Mouse (Mus musculus) kidney, embryonic 14.5 days (tissue): ENCODE measurements around the gene Rbm4b. TPM values are rescaled to one million over a fixed set of nuclear protein-coding genes. Genes with fewer than 3 reads are reported as not detected.
A peak's percentile ranks its signal among the peaks of the same experiment; 100 is the strongest.
"Not testable (repeated sequence)": the region's sequence is repeated elsewhere in the genome, so short reads cannot be mapped to it uniquely, and the experiment has no call there.

ENCODE experiments used
- ATAC-seq: fragments of 200-750 bp; cut with Nextera tagmentation; 2 replicates; pipeline ENCODE4 v1.8.0; 2017; ENCODE audit warnings: moderate number of reproducible peaks, mild to moderate bottlenecking, moderate TSS enrichment, moderate library complexity; ENCODE audit not compliant: low FRiP score, low TSS enrichment
- H3K27ac ChIP-seq: fragments of 300-500 bp; sonication (generic); 2 replicates; pipeline ENCODE4 v1.5.1; 2014; ENCODE audit warnings: low read depth, mild to moderate bottlenecking, low read length, moderate library complexity, mixed read lengths
- H3K27me3 ChIP-seq: fragments of 300-500 bp; sonication (generic); 2 replicates; pipeline ENCODE4 v1.6.1; 2014; ENCODE audit warnings: mild to moderate bottlenecking, low read length; ENCODE audit not compliant: control insufficient read depth, insufficient read depth
- H3K36me3 ChIP-seq: fragments of 300-500 bp; sonication (generic); 2 replicates; pipeline ENCODE4 v1.6.1; 2014; ENCODE audit warnings: low read length, mixed read lengths; ENCODE audit not compliant: control insufficient read depth, insufficient read depth
- H3K4me1 ChIP-seq: fragments of 300-500 bp; sonication (generic); 2 replicates; pipeline ENCODE4 v1.6.1; 2014; ENCODE audit warnings: low read length, mixed read lengths; ENCODE audit not compliant: control insufficient read depth, insufficient read depth
- H3K4me2 ChIP-seq: fragments of 300-500 bp; sonication (generic); replicated peaks from 2 replicates; pipeline ENCODE4 v1.6.1; 2014; ENCODE audit warnings: low read depth, mild to moderate bottlenecking, low read length
- H3K4me3 ChIP-seq: fragments of 300-500 bp; sonication (generic); 2 replicates; pipeline ENCODE4 v1.5.1; 2014; ENCODE audit warnings: mild to moderate bottlenecking, low read length
- H3K9ac ChIP-seq: fragments of 300-500 bp; sonication (generic); 2 replicates; pipeline ENCODE4 v1.6.1; 2014; ENCODE audit warnings: low read depth, mild to moderate bottlenecking, low read length, moderate library complexity
- H3K9me3 ChIP-seq: fragments of 300-500 bp; sonication (generic); 2 replicates; pipeline ENCODE4 v1.6.1; 2016; ENCODE audit warnings: low read length; ENCODE audit not compliant: control insufficient read depth
- WGBS: fragments of 180-500 bp; shearing (Covaris S2); extraction: QIAGEN DNeasy Blood & Tissue Kit; methylation state at CpG from one replicate; pipeline ENCODE4 v1.1.7; 2014; 5-methylcytosine and 5-hydroxymethylcytosine counted together
- polyA plus RNA-seq: library from polyadenylated mRNA; unstranded; fragments of >200 nt; fragmentation: Nextera tagmentation; extraction: Ambion mirVana; gene quantifications from 2 replicates; pipeline ENCODE4 v1.2.1, GENCODE M21; 2014

Rbm4b gene
- polyA plus RNA-seq, 1 experiment from 2014 or later = 79.8 TPM

- H3K4me2 ChIP-seq = no peak overlapping the region
- ATAC-seq = no peak
- H3K27ac ChIP-seq = no peak overlapping the region
- H3K4me1 ChIP-seq = 0 out of 2 replicates have a peak, but pooled peaks cover 3% of the 10 kb centered on the region
- H3K27me3 ChIP-seq = no peaks in the 10 kb centered on the region
- H3K9ac ChIP-seq = no peak overlapping the region
- 0 out of 2 replicates have a peak, but pooled peaks cover 3% of the 10 kb centered on the region for H3K36me3 ChIP-seq
- H3K4me3 ChIP-seq = no peak overlapping the region
- H3K9me3 ChIP-seq = no peaks in the 10 kb centered on the region
- WGBS = 80% methylated on average over 10 of the region's 10 CpGs
Observed at GRCm38 (mm10) chr19:4748493-4748892, 7.8 kb upstream of the Rbm4b start.

- H3K36me3 ChIP-seq = no peaks in the 10 kb centered on the region
Observed at GRCm38 (mm10) chr19:4749975-4750374, 6.3 kb upstream of the Rbm4b start.

GRCm38 (mm10) chr19:4755565-4756192 lies 618 bp upstream of the Rbm4b start:
- Histone ChIP-seq H3K36me3 (peaks cover 18% of the 10 kb centered on the region; the same call in 1 of the 2 replicates), H3K9me3 (no peaks in the 10 kb centered on the region), H3K4me2 (peak overlapping the region; percentile 60), H3K4me1 (peaks cover 16% of the 10 kb centered on the region), H3K9ac (peak overlapping the region; percentile 79), H3K27me3 (no peaks in the 10 kb centered on the region), H3K4me3 (peak overlapping the region; percentile 74), H3K27ac (peak overlapping the region; percentile 88)
- peak; percentile 46 for ATAC-seq
- 0% methylated on average over 10 of the region's 10 CpGs for WGBS

More at GRCm38 (mm10) chr19:4749975-4750374, 6.3 kb upstream of the Rbm4b start:
- Histone ChIP-seq H3K27ac (no peak overlapping the region), H3K9me3 (no peaks in the 10 kb centered on the region), H3K9ac (no peak overlapping the region), H3K4me2 (no peak overlapping the region), H3K4me1 (no peaks in the 10 kb centered on the region), H3K4me3 (no peak overlapping the region), H3K27me3 (no peaks in the 10 kb centered on the region)
- no peak for ATAC-seq
- 88% methylated on average over 6 of the region's 6 CpGs for WGBS

- ATAC-seq = no peak
- WGBS = 2% methylated on average over 9 of the region's 9 CpGs
- H3K27me3 ChIP-seq = no peaks in the 10 kb centered on the region
Observed at GRCm38 (mm10) chr19:4756921-4757320, 624 bp downstream of the Rbm4b start.

GRCm38 (mm10) chr19:4760544-4760943 lies 4.2 kb downstream of the Rbm4b start:
- not testable (repeated sequence) for H3K9ac ChIP-seq, H3K4me2 ChIP-seq, H3K27ac ChIP-seq, H3K9me3 ChIP-seq, H3K27me3 ChIP-seq, H3K4me3 ChIP-seq, ATAC-seq
- Histone ChIP-seq H3K36me3 (peaks cover 56% of the 10 kb centered on the region), H3K4me1 (peaks cover 16% of the 10 kb centered on the region)
- 90% methylated on average over 8 of the region's 8 CpGs for WGBS

More at GRCm38 (mm10) chr19:4756921-4757320, 624 bp downstream of the Rbm4b start:
- peak overlapping the region; percentile 60 for H3K4me2 ChIP-seq
- peak overlapping the region; percentile 79 for H3K9ac ChIP-seq
- H3K9me3 ChIP-seq = no peaks in the 10 kb centered on the region
- H3K4me1 ChIP-seq = peaks cover 16% of the 10 kb centered on the region
- H3K4me3 ChIP-seq = peak overlapping the region; percentile 74
- peaks cover 27% of the 10 kb centered on the region for H3K36me3 ChIP-seq
- H3K27ac ChIP-seq = peak overlapping the region; percentile 92

- ATAC-seq = no peak
- no peak overlapping the region for H3K4me3 ChIP-seq
- no peak overlapping the region for H3K9ac ChIP-seq
- WGBS = 65% methylated on average over 1 of the region's 1 CpGs
- H3K9me3 ChIP-seq = no peaks in the 10 kb centered on the region
- no peak overlapping the region for H3K4me2 ChIP-seq
- H3K4me1 ChIP-seq = peaks cover 11% of the 10 kb centered on the region
- no peak overlapping the region for H3K27ac ChIP-seq
- H3K27me3 ChIP-seq = no peaks in the 10 kb centered on the region
- H3K36me3 ChIP-seq = peaks cover 67% of the 10 kb centered on the region
Observed at GRCm38 (mm10) chr19:4762876-4763275, 6.6 kb downstream of the Rbm4b start.

GRCm38 (mm10) chr19:4767507-4768148 lies 11.3 kb downstream of the Rbm4b start:
- no peak overlapping the region for H3K4me2 ChIP-seq
- WGBS = 86% methylated on average over 12 of the region's 12 CpGs
- H3K9ac ChIP-seq = no peak overlapping the region
- no peak overlapping the region for H3K27ac ChIP-seq
- H3K4me3 ChIP-seq = no peak overlapping the region
- H3K9me3 ChIP-seq = no peaks in the 10 kb centered on the region
- no peak for ATAC-seq
- H3K27me3 ChIP-seq = no peaks in the 10 kb centered on the region
- peaks cover 82% of the 10 kb centered on the region for H3K36me3 ChIP-seq
- no peaks in the 10 kb centered on the region for H3K4me1 ChIP-seq

- no peak overlapping the region for H3K27ac ChIP-seq
- no peaks in the 10 kb centered on the region for H3K4me1 ChIP-seq
- no peaks in the 10 kb centered on the region for H3K9me3 ChIP-seq
- no peak overlapping the region for H3K4me2 ChIP-seq
- H3K27me3 ChIP-seq = no peaks in the 10 kb centered on the region
- no peak overlapping the region for H3K9ac ChIP-seq
- no peak for ATAC-seq
- no peak overlapping the region for H3K4me3 ChIP-seq
- H3K36me3 ChIP-seq = peaks cover 88% of the 10 kb centered on the region
- 92% methylated on average over 3 of the region's 3 CpGs for WGBS
Observed at GRCm38 (mm10) chr19:4772785-4773184, 16.5 kb downstream of the Rbm4b start.

- peaks cover 91% of the 10 kb centered on the region for H3K36me3 ChIP-seq
- 88% methylated on average over 2 of the region's 2 CpGs for WGBS
- no peaks in the 10 kb centered on the region for H3K27me3 ChIP-seq
- H3K9ac ChIP-seq = no peak overlapping the region
- no peak overlapping the region for H3K4me3 ChIP-seq
- no peaks in the 10 kb centered on the region for H3K4me1 ChIP-seq
- no peaks in the 10 kb centered on the region for H3K9me3 ChIP-seq
- H3K27ac ChIP-seq = no peak overlapping the region
- ATAC-seq = no peak
- no peak overlapping the region for H3K4me2 ChIP-seq
Observed at GRCm38 (mm10) chr19:4782891-4783290, 26.6 kb downstream of the Rbm4b start.
